Mouse (Mus musculus): Measurements from ENCODE around the gene Fam83g.

- TF ChIP-seq CEBPB (IDR thresholded peaks at IDR 0.05; ENCODE audit: insufficient read depth, poor library complexity, severe bottlenecking) (no peak), POLR2A (IDR thresholded peaks at IDR 0.05; ENCODE audit: insufficient read length, low read depth) (no peak), USF1 (IDR thresholded peaks at IDR 0.05; ENCODE audit: low read depth) (no peak), POLR2AphosphoS2 (IDR thresholded peaks at IDR 0.05; ENCODE audit: insufficient read length, low read depth) (no peak), MYOD1 (IDR thresholded peaks at IDR 0.05; ENCODE audit: control insufficient read depth in 1 of 3, insufficient read length in 2 of 3, low read depth in 2 of 3) (no peak), TCF3 (IDR thresholded peaks at IDR 0.05; ENCODE audit: insufficient read length, low read depth) (no peak), MYOG (IDR thresholded peaks at IDR 0.05; ENCODE audit: control insufficient read depth in 1 of 3, insufficient read depth in 1 of 3, insufficient read length in 2 of 3, low read depth in 2 of 3) (no peak), REST (IDR thresholded peaks at IDR 0.05; ENCODE audit: insufficient read depth, insufficient read length) (no peak), E2F4 (IDR thresholded peaks at IDR 0.05; ENCODE audit: insufficient read depth) (no peak), SRF (IDR thresholded peaks at IDR 0.05; ENCODE audit: control insufficient read depth, insufficient read length, low read depth) (no peak), MAX (IDR thresholded peaks at IDR 0.05; ENCODE audit: low read depth) (no peak), TCF12 (IDR thresholded peaks at IDR 0.05; ENCODE audit: insufficient read depth, poor library complexity, severe bottlenecking) (no peak)
These were observed 31.2 kb downstream of the Fam83g start for GRCm38 (mm10) chr11:61715130-61715529.

Measured in myocyte (in vitro differentiated cells).